Mouse (Mus musculus) spleen, adult 2 months (tissue): ENCODE results near the gene Txndc16. TPM values are rescaled to one million over a fixed set of nuclear protein-coding genes. Genes with fewer than 3 reads are reported as not detected.

Experiments
- DNase-seq, 2 experiments: peaks; one replicate each; pipeline versions ENCODE4 v3.0.0 to v3.0.0-alpha.2; 2012 to 2021; ENCODE audit warnings: low spot score in 2 of 2, low read depth in 1 of 2
- H3K27ac ChIP-seq: fragments of 200-500 bp; 2 replicates; pipeline ENCODE4 v1.5.1; 2012; ENCODE audit warnings: low read length, inconsistent platforms; ENCODE audit not compliant: insufficient read depth
- H3K27me3 ChIP-seq: fragments of 200-500 bp; 2 replicates; pipeline ENCODE4 v1.6.1; 2012; ENCODE audit warnings: mild to moderate bottlenecking, moderate library complexity, low read length, inconsistent platforms; ENCODE audit not compliant: control insufficient read depth, insufficient read depth
- H3K36me3 ChIP-seq: fragments of 200-500 bp; 2 replicates; pipeline ENCODE4 v1.6.1; 2012; ENCODE audit warnings: mild to moderate bottlenecking, low read length, inconsistent platforms; ENCODE audit not compliant: control insufficient read depth, insufficient read depth
- H3K4me1 ChIP-seq: fragments of 200-500 bp; 2 replicates; pipeline ENCODE4 v1.6.1; 2011; ENCODE audit warnings: inconsistent platforms; ENCODE audit not compliant: control insufficient read depth, insufficient read depth, insufficient read length
- H3K4me3 ChIP-seq: fragments of 200-500 bp; 2 replicates; pipeline ENCODE4 v1.5.1; 2011; ENCODE audit warnings: mild to moderate bottlenecking, inconsistent platforms; ENCODE audit not compliant: insufficient read depth, insufficient read length; ENCODE audit errors: extremely low read depth
- CTCF ChIP-seq: fragments of 200-500 bp; IDR thresholded peaks from 2 replicates; pipeline ENCODE4 v1.5.1; 2011; ENCODE audit warnings: mild to moderate bottlenecking, inconsistent platforms; ENCODE audit not compliant: insufficient read depth, insufficient read length, insufficient replicate concordance; ENCODE audit errors: extremely low read depth
- POLR2A ChIP-seq: fragments of 200-500 bp; IDR thresholded peaks from 2 replicates; pipeline ENCODE4 v1.6.1; 2011; ENCODE audit warnings: low read depth, low read length, inconsistent platforms
- WGBS: fragments of 180-500 bp; shearing (Covaris S2); methylation state at CpG from one replicate; pipeline ENCODE4 v1.1.7; 2018; 5-methylcytosine and 5-hydroxymethylcytosine counted together
- polyA plus RNA-seq: library from polyadenylated mRNA; depleted of rRNA; stranded (reverse); fragments of >200 nt; gene quantifications from 2 replicates; pipeline ENCODE4 v1.2.3, GENCODE M21; 2012; rRNA removed

Txndc16 gene
- polyA plus RNA-seq: 7.2 and 10.4 TPM in 2 replicates

GRCm38 (mm10) chr14:45220090-45220956 lies at the start of gene Txndc16:
TSS of gene Txndc16 (minus strand) at chr14:45220328.
- Histone ChIP-seq H3K4me1 (peaks cover 4% of the 10 kb centered on the region; the same call in 1 of the 2 replicates), H3K27ac (peak within 1 kb of the TSS; percentile 84), H3K4me3 (peak within 1 kb of the TSS; percentile 74), H3K36me3 (no peaks in the 10 kb centered on the region), H3K27me3 (no peaks in the 10 kb centered on the region)
- DNase-seq: peak; percentile 64 to 78
- TF ChIP-seq CTCF: no peak
- TF ChIP-seq POLR2A: no peak
- 1% methylated on average over 59 of the region's 59 CpGs for WGBS

GRCm38 (mm10) chr14:45263831-45264592 lies 43.9 kb upstream of the Txndc16 start:
- no peaks in the 10 kb centered on the region for H3K36me3 ChIP-seq
- no peaks in the 10 kb centered on the region for H3K27me3 ChIP-seq
- H3K4me3 ChIP-seq: no peak overlapping the region
- H3K4me1 ChIP-seq: no peaks in the 10 kb centered on the region
- no peak for TF ChIP-seq POLR2A
- no peak for TF ChIP-seq CTCF
- 90% methylated on average over 3 of the region's 3 CpGs for WGBS
- no peak overlapping the region for H3K27ac ChIP-seq
- no peak for DNase-seq

GRCm38 (mm10) chr14:45251548-45252076 lies 31.5 kb upstream of the Txndc16 start:
- H3K27me3 ChIP-seq: no peaks in the 10 kb centered on the region
- H3K4me1 ChIP-seq: no peaks in the 10 kb centered on the region
- H3K27ac ChIP-seq: no peak overlapping the region
- 83% methylated on average over 4 of the region's 4 CpGs for WGBS
- H3K36me3 ChIP-seq: no peaks in the 10 kb centered on the region
- no peak overlapping the region for H3K4me3 ChIP-seq
- DNase-seq: no peak
- TF ChIP-seq CTCF (no peak), POLR2A (no peak)

- 75% methylated on average over 1 of the region's 1 CpGs for WGBS
- Histone ChIP-seq H3K27me3 (no peaks in the 10 kb centered on the region), H3K4me3 (no peak overlapping the region), H3K4me1 (no peaks in the 10 kb centered on the region), H3K36me3 (no peaks in the 10 kb centered on the region), H3K27ac (no peak overlapping the region)
- no peak for TF ChIP-seq POLR2A
- peak; percentile 23; the same call in 1 of the 2 replicates for TF ChIP-seq CTCF
- DNase-seq: peak in 1 of 2 experiments; percentile 9
Measured at GRCm38 (mm10) chr14:45241613-45242012, 21.5 kb upstream of the Txndc16 start.

GRCm38 (mm10) chr14:45239042-45239441 lies 18.9 kb upstream of the Txndc16 start:
- Histone ChIP-seq H3K4me1 (no peaks in the 10 kb centered on the region), H3K27me3 (no peaks in the 10 kb centered on the region), H3K36me3 (no peaks in the 10 kb centered on the region), H3K4me3 (no peak overlapping the region), H3K27ac (no peak overlapping the region)
- DNase-seq: no peak
- TF ChIP-seq POLR2A (no peak), CTCF (no peak)
- WGBS: 51% methylated on average over 2 of the region's 2 CpGs

- 30% methylated on average over 11 of the region's 11 CpGs for WGBS
- no peaks in the 10 kb centered on the region for H3K36me3 ChIP-seq
Measured at GRCm38 (mm10) chr14:45220957-45221630, 966 bp upstream of the Txndc16 start.

More at GRCm38 (mm10) chr14:45220957-45221630, 966 bp upstream of the Txndc16 start:
- Histone ChIP-seq H3K27ac (no peak overlapping the region), H3K4me1 (peaks cover 4% of the 10 kb centered on the region; the same call in 1 of the 2 replicates), H3K27me3 (no peaks in the 10 kb centered on the region), H3K4me3 (peak overlapping the region; percentile 74; the same call in 1 of the 2 replicates)
- DNase-seq: no peak
- TF ChIP-seq CTCF: no peak
- TF ChIP-seq POLR2A: no peak
